Mouse (Mus musculus): Measurements from ENCODE around the gene Selenow. TPM values are rescaled to one million over a fixed set of nuclear protein-coding genes. Genes with fewer than 3 reads are reported as not detected.
"Not testable (repeated sequence)": the region's sequence is repeated elsewhere in the genome, so short reads cannot be mapped to it uniquely, and the experiment has no call there.

Selenow gene
- polyA plus RNA-seq, 1 experiment from 2014 or later = 558 TPM

DNA sequence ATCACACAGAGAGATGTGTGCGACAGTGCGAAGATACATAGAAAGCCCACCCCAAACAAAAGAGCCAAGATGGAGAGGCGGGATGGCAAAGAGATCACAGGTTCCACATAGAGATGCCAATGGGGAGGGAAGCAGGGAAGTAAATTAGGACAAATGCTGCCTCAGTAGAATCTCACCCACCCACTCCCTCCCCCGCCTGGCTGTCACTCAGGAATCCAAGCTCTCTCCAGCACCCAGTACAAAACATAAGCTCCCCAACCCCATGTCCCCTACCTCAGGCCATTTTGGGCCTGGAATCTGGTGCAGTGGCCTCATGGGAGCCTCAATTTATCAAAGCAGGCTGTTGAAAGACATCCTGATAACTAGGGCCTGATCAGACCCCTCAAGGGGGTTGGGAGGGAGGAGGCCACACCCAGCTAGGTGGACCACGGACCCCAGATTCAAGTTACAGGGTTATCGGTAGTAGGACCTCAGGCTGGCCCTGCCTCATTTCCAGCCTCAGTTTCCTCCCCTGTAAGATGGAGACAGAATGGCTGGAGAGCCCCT lies 1.5 kb downstream of the Selenow start:
- ATAC-seq (no peak), DNase-seq (ENCODE audit: low spot score) (no peak)
- 77% methylated on average over 6 of the region's 6 CpGs for WGBS
- no peaks in the 10 kb centered on the region for H3K27me3 ChIP-seq (replicated peaks; ENCODE audit: insufficient read depth, low read length)
- H3K4me3 ChIP-seq (ENCODE audit: low read depth, low read length) = peak overlapping the region; percentile 72
- peak overlapping the region; percentile 75 for H3K4me2 ChIP-seq (replicated peaks; ENCODE audit: low read depth, low read length)
- TF ChIP-seq CTCF (IDR thresholded peaks at IDR 0.05) (no peak), EP300 (IDR thresholded peaks at IDR 0.05) (no peak)
- 0 out of 2 replicates have a peak overlapping the region, but pooled peaks have one; percentile 12 for H3K9ac ChIP-seq (replicated peaks; ENCODE audit: low read depth)
- no peaks in the 10 kb centered on the region for H3K9me3 ChIP-seq (ENCODE audit: low read length)
- H3K4me1 ChIP-seq (ENCODE audit: insufficient read depth, low read depth, low read length) = peaks cover 17% of the 10 kb centered on the region
- H3K27ac ChIP-seq (ENCODE audit: low read length) = no peak overlapping the region
- H3K36me3 ChIP-seq (ENCODE audit: insufficient read depth, low read length) = peaks cover 10% of the 10 kb centered on the region; the same call in 1 of the 2 replicates

DNA sequence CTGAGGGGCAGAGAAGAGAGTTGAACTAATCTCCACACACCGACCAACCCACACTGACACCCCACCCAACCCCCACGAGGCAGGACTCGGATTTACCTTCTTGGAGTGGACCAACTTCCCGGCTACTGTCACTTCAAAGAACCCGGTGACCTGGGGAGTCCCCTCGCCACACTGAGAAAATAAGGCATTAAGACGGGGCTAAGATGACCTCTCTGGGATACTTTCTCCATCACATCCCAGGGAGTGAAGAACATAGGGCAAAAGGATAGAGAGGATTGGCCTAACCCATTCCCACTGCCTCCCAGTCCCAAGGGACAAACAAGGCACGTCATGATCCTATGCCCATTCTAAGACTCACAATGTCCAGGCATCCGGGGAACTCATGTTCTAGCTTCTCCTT lies 2.3 kb downstream of the Selenow start:
- H3K9me3 ChIP-seq (ENCODE audit: low read length) = no peaks in the 10 kb centered on the region
- H3K4me3 ChIP-seq (ENCODE audit: low read depth, low read length) = no peak overlapping the region
- H3K4me1 ChIP-seq (ENCODE audit: insufficient read depth, low read depth, low read length) = peaks cover 17% of the 10 kb centered on the region
- DNase-seq (ENCODE audit: low spot score) = no peak
- no peaks in the 10 kb centered on the region for H3K27me3 ChIP-seq (replicated peaks; ENCODE audit: insufficient read depth, low read length)
- WGBS = 90% methylated on average over 9 of the region's 9 CpGs
- no peak for TF ChIP-seq EP300 (IDR thresholded peaks at IDR 0.05)
- no peak for TF ChIP-seq CTCF (IDR thresholded peaks at IDR 0.05)
- no peak for ATAC-seq
- no peak overlapping the region for H3K4me2 ChIP-seq (replicated peaks; ENCODE audit: low read depth, low read length)
- H3K9ac ChIP-seq (replicated peaks; ENCODE audit: low read depth) = no peak overlapping the region
- no peak overlapping the region for H3K27ac ChIP-seq (ENCODE audit: low read length)
- H3K36me3 ChIP-seq (ENCODE audit: insufficient read depth, low read length) = peaks cover 10% of the 10 kb centered on the region; the same call in 1 of the 2 replicates

DNA sequence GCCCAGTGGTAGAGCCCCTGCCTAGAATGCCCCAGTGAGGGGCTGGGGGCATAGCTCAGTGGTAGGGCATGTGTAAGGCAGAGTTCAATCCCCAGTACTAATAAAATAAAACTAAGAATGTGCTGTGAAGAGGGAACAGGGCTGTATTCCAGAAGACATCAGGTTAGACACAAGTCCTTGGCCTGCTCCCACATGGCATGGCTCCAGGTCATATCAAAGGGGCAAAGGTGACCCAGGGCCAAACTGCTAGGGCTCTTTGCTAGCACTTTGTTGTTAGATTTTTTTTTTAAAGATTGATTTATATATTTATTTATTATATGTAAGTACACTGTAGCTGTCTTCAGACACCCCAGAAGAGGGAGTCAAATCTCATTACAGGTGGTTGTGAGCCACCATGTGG lies 3.8 kb downstream of the Selenow start:
- DNase-seq (ENCODE audit: low spot score) = no peak
- H3K4me3 ChIP-seq (ENCODE audit: low read depth, low read length) = no peak overlapping the region
- no peak for TF ChIP-seq EP300 (IDR thresholded peaks at IDR 0.05)

DNA sequence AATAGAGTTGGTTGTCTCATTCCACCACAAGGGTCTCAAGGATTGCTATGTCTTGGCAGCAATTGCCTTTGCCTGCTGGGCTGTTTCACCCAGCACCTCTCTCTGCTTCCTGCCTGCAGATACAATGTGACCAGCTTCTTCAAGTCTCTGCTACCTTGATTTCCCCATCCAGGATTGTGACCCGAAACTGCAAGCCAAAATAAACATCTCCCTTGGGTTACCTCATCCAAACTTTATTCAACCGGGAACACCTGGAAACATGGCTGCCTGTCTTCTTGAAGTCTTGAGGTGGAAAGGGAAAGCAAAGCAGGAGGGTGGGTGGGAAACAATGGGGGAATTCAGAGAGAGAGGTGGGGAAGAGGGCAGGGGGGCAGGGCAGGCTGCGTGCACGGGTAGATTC lies 5.2 kb downstream of the Selenow start:
- Histone ChIP-seq H3K36me3 (ENCODE audit: insufficient read depth, low read length) (peaks cover 10% of the 10 kb centered on the region; the same call in 1 of the 2 replicates), H3K4me1 (ENCODE audit: insufficient read depth, low read depth, low read length) (peaks cover 13% of the 10 kb centered on the region), H3K9ac (replicated peaks; ENCODE audit: low read depth) (no peak overlapping the region), H3K9me3 (ENCODE audit: low read length) (no peaks in the 10 kb centered on the region), H3K4me2 (replicated peaks; ENCODE audit: low read depth, low read length) (no peak overlapping the region), H3K27me3 (replicated peaks; ENCODE audit: insufficient read depth, low read length) (no peaks in the 10 kb centered on the region), H3K4me3 (ENCODE audit: low read depth, low read length) (no peak overlapping the region), H3K27ac (ENCODE audit: low read length) (no peak overlapping the region)
- 55% methylated on average over 4 of the region's 4 CpGs for WGBS
- TF ChIP-seq EP300 (IDR thresholded peaks at IDR 0.05) = no peak
- TF ChIP-seq CTCF (IDR thresholded peaks at IDR 0.05) = no peak
- ATAC-seq (no peak), DNase-seq (ENCODE audit: low spot score) (no peak)

More for the DNA sequence above, 3.8 kb downstream of the Selenow start:
- H3K36me3 ChIP-seq (ENCODE audit: insufficient read depth, low read length) = peaks cover 10% of the 10 kb centered on the region; the same call in 1 of the 2 replicates
- ATAC-seq = no peak
- no peak overlapping the region for H3K27ac ChIP-seq (ENCODE audit: low read length)
- peaks cover 17% of the 10 kb centered on the region for H3K4me1 ChIP-seq (ENCODE audit: insufficient read depth, low read depth, low read length)
- no peak overlapping the region for H3K4me2 ChIP-seq (replicated peaks; ENCODE audit: low read depth, low read length)
- H3K9ac ChIP-seq (replicated peaks; ENCODE audit: low read depth) = no peak overlapping the region
- no peaks in the 10 kb centered on the region for H3K27me3 ChIP-seq (replicated peaks; ENCODE audit: insufficient read depth, low read length)
- H3K9me3 ChIP-seq (ENCODE audit: low read length) = no peaks in the 10 kb centered on the region

DNA sequence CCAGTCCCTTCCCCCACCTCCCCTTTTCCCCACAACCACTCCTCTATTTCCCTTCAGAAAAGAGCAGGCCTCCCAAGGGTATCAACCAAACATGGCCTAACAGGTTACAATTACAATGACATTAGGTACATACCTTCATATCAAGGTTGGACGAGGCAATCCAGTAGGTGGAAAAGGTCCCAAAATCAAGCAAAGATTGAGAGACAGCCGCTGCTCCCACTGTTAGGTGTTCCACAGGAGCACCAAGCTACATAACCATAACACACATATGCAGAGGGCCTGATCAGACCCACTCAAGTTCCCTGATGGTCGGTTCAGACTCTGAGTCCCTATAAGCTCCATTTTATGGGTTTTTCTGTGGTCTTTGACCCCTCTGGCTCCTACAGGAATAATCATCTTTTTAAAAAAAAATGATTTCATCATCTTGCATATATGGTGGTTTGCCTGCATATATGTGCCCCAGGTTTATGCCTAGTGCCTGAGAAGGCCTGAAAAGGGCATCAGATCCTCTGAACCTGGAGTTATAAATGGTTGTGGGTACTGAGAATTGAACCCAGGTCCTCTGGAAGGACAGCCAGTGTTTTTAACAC lies 6.0 kb downstream of the Selenow start:
- TF ChIP-seq CTCF (IDR thresholded peaks at IDR 0.05) = no peak
- TF ChIP-seq EP300 (IDR thresholded peaks at IDR 0.05) = no peak
- WGBS = 80% methylated on average over 3 of the region's 3 CpGs
- Histone ChIP-seq H3K4me1 (ENCODE audit: insufficient read depth, low read depth, low read length) (peaks cover 10% of the 10 kb centered on the region), H3K4me2 (replicated peaks; ENCODE audit: low read depth, low read length) (no peak overlapping the region), H3K36me3 (ENCODE audit: insufficient read depth, low read length) (peaks cover 10% of the 10 kb centered on the region; the same call in 1 of the 2 replicates), H3K27ac (ENCODE audit: low read length) (no peak overlapping the region), H3K27me3 (replicated peaks; ENCODE audit: insufficient read depth, low read length) (no peaks in the 10 kb centered on the region), H3K9me3 (ENCODE audit: low read length) (no peaks in the 10 kb centered on the region), H3K4me3 (ENCODE audit: low read depth, low read length) (no peak overlapping the region), H3K9ac (replicated peaks; ENCODE audit: low read depth) (no peak overlapping the region)
- peak; percentile 3 for DNase-seq (ENCODE audit: low spot score)
- ATAC-seq = no peak

DNA sequence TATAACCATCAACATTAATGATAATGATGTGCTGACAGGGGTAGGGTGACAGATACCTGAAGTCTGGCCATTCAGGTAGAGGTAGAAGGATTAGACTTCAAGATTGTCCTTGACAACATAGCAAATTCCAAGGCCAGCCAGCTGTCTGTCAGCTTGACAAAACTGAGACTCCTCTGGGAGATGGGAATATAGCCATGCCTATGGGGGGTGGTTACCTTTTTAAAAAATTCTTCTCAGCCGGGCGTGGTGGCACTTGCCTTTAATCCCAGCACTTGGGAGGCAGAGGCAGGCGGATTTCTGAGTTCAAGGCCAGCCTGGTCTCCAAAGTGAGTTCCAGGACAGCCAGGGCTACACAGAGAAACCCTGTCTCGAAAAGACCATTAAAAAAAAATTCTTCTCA lies 6.5 kb downstream of the Selenow start:
- ATAC-seq; H3K27me3 ChIP-seq (replicated peaks; ENCODE audit: insufficient read depth, low read length); H3K9me3 ChIP-seq (ENCODE audit: low read length); H3K9ac ChIP-seq (replicated peaks; ENCODE audit: low read depth); H3K4me1 ChIP-seq (ENCODE audit: insufficient read depth, low read depth, low read length); H3K4me3 ChIP-seq (ENCODE audit: low read depth, low read length); DNase-seq (ENCODE audit: low spot score); H3K27ac ChIP-seq (ENCODE audit: low read length); H3K4me2 ChIP-seq (replicated peaks; ENCODE audit: low read depth, low read length): not testable (repeated sequence)
- peaks cover 10% of the 10 kb centered on the region; the same call in 1 of the 2 replicates for H3K36me3 ChIP-seq (ENCODE audit: insufficient read depth, low read length)
- WGBS = 80% methylated on average over 4 of the region's 4 CpGs

Measured in lung, postnatal 0 days (tissue).